Mouse (Mus musculus): ENCODE data around the gene H2-DMb2.

DNA sequence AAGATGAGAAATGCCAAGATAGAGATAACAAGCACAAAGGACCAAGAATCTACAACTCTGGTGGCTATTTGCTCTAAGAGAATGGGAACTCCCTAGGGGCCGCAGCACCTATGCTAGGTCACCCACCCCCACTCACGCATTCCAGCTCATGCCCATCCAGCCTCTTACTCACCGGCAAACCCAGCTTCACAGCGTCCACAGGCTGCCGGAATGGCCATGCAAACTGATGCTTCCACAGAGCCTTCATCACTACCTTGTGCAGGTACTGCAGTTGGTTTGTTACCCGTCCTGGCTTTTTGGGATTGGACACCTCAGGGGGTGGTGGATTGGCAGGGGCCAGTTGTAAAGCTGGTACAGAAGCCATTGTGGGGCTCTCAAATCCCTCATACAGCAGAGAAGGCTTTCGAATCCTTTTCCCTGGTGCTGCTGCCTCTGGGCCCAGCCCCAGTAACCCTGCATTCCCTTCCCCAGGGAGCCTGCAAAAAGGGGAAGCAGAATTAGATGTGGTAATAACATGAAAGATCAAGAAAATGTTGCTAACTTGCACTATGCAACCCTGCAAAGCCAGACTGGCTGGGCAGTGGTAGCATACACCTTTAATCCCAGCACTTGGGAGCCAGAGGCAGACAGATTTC lies 26.3 kb upstream of the H2-DMb2 start:
- TF ChIP-seq CTCF (IDR thresholded peaks at IDR 0.05; ENCODE audit: low read depth) (no peak), EP300 (IDR thresholded peaks at IDR 0.05; ENCODE audit: low read depth) (no peak)

All from liver, postnatal 0 days (tissue).